Mouse (Mus musculus): ENCODE measurements around the gene Glycam1. TPM values are rescaled to one million over a fixed set of nuclear protein-coding genes. Genes with fewer than 3 reads are reported as not detected.

Glycam1 gene
- polyA plus RNA-seq, 1 experiment from 2014 or later = not detected

Other genes with a start within 250 kb of the Glycam1 start
- gene Zfp385a, start 225.0 kb downstream of the Glycam1 start, polyA plus RNA-seq (2015; fragmentation: Nextera tagmentation; extraction: Ambion mirVana) = 6.5 and 7.5 TPM in 2 replicates
- 64.0 and 72.7 TPM in 2 replicates for gene Itga5, start 198.3 kb downstream of the Glycam1 start, polyA plus RNA-seq (2015; fragmentation: Nextera tagmentation; extraction: Ambion mirVana)
- 15.3 and 18.5 TPM in 2 replicates for gene Gtsf1, start 134.6 kb downstream of the Glycam1 start, polyA plus RNA-seq (2015; fragmentation: Nextera tagmentation; extraction: Ambion mirVana)
- not detected in 2 replicates for gene Gtsf2, start 116.6 kb downstream of the Glycam1 start, polyA plus RNA-seq (2015; fragmentation: Nextera tagmentation; extraction: Ambion mirVana)
- 3.6 and 7.0 TPM in 2 replicates for gene Nckap1l, start 111.3 kb downstream of the Glycam1 start, polyA plus RNA-seq (2015; fragmentation: Nextera tagmentation; extraction: Ambion mirVana)
- 2.4 and 2.8 TPM in 2 replicates for gene Pde1b, start 62.0 kb downstream of the Glycam1 start, polyA plus RNA-seq (2015; fragmentation: Nextera tagmentation; extraction: Ambion mirVana)
- 52.7 and 58.6 TPM in 2 replicates for gene Ppp1r1a, start 27.1 kb downstream of the Glycam1 start, polyA plus RNA-seq (2015; fragmentation: Nextera tagmentation; extraction: Ambion mirVana)
- not detected in 2 replicates for gene Mucl1, start 190.4 kb upstream of the Glycam1 start, polyA plus RNA-seq (2015; fragmentation: Nextera tagmentation; extraction: Ambion mirVana)